Mouse (Mus musculus) stomach, embryonic 14.5 days (tissue): ENCODE data around the gene Hes7. TPM values are rescaled to one million over a fixed set of nuclear protein-coding genes. Genes with fewer than 3 reads are reported as not detected.

Experiments
- ATAC-seq: fragments of 200-750 bp; cut with Nextera tagmentation; 2 replicates; pipeline ENCODE4 v1.8.0; 2017; ENCODE audit warnings: low read depth, moderate TSS enrichment; ENCODE audit not compliant: insufficient number of reproducible peaks, insufficient read depth, low FRiP score
- H3K27ac ChIP-seq: fragments of 300-500 bp; sonication (generic); 2 replicates; pipeline ENCODE4 v1.5.1; 2014; ENCODE audit warnings: mild to moderate bottlenecking, low read length, moderate library complexity, mixed read lengths
- H3K27me3 ChIP-seq: fragments of 300-500 bp; sonication (generic); 2 replicates; pipeline ENCODE4 v1.6.1; 2014; ENCODE audit warnings: low read length, control low read depth, mixed read lengths; ENCODE audit not compliant: control insufficient read depth, insufficient read depth
- H3K36me3 ChIP-seq: fragments of 300-500 bp; sonication (generic); 2 replicates; pipeline ENCODE4 v1.6.1; 2014; ENCODE audit warnings: mild to moderate bottlenecking, control low read depth, low read length, moderate library complexity, mixed read lengths; ENCODE audit not compliant: control insufficient read depth, insufficient read depth
- H3K4me1 ChIP-seq: fragments of 300-500 bp; sonication (generic); 2 replicates; pipeline ENCODE4 v1.6.1; 2014; ENCODE audit warnings: low read length, control low read depth, mixed read lengths; ENCODE audit not compliant: control insufficient read depth, insufficient read depth
- H3K4me2 ChIP-seq: fragments of 300-500 bp; sonication (generic); replicated peaks from 2 replicates; pipeline ENCODE4 v1.6.1; 2014; ENCODE audit warnings: low read depth, low read length, control low read depth
- H3K4me3 ChIP-seq: fragments of 300-500 bp; sonication (generic); 2 replicates; pipeline ENCODE4 v1.5.1; 2014; ENCODE audit warnings: low read depth, low read length, control low read depth
- H3K9ac ChIP-seq: fragments of 300-500 bp; sonication (generic); replicated peaks from 2 replicates; pipeline ENCODE4 v1.6.1; 2014; ENCODE audit warnings: low read depth, mild to moderate bottlenecking, control low read depth, low read length, moderate library complexity, mixed read lengths
- H3K9me3 ChIP-seq: fragments of 300-500 bp; sonication (generic); 2 replicates; pipeline ENCODE4 v1.6.1; 2016; ENCODE audit warnings: low read depth, low read length, control low read depth; ENCODE audit not compliant: control insufficient read depth
- WGBS: fragments of 180-500 bp; shearing (Covaris S2); extraction: QIAGEN DNeasy Blood & Tissue Kit; methylation state at CpG from one replicate; pipeline ENCODE4 v1.1.7; 2014; 5-methylcytosine and 5-hydroxymethylcytosine counted together
- polyA plus RNA-seq: library from polyadenylated mRNA; unstranded; fragments of >200 nt; fragmentation: Nextera tagmentation; extraction: Ambion mirVana; gene quantifications from 2 replicates; pipeline ENCODE4 v1.2.1, GENCODE M21; 2014

Hes7 gene
- polyA plus RNA-seq, 1 experiment from 2014 or later: 0.54 TPM

DNA sequence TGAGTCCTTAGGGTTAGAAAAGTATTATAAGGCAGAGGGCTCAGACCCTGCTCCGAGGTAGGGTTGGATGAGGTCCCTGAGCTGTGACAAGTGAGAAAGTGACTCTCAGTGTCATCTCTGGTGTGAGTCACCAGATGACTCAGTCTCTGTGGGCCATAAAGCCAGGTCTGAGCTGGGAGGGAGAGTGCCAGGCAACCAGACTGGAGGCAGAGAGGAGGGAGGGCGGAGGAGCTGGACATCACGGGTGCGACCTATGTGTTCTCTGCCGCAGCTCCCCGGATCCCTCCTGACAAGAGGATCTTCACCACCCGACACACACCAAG, 17.8 kb upstream of the Hes7 start:
- H3K4me3 ChIP-seq: no peak overlapping the region
- peaks cover 59% of the 10 kb centered on the region for H3K36me3 ChIP-seq
- H3K9ac ChIP-seq: no peak overlapping the region
- no peak overlapping the region for H3K27ac ChIP-seq
- peaks cover 23% of the 10 kb centered on the region for H3K4me1 ChIP-seq
- H3K27me3 ChIP-seq: no peaks in the 10 kb centered on the region
- ATAC-seq: no peak
- 95% methylated on average over 7 of the region's 7 CpGs for WGBS
- H3K4me2 ChIP-seq: no peak overlapping the region
- H3K9me3 ChIP-seq: no peaks in the 10 kb centered on the region

DNA sequence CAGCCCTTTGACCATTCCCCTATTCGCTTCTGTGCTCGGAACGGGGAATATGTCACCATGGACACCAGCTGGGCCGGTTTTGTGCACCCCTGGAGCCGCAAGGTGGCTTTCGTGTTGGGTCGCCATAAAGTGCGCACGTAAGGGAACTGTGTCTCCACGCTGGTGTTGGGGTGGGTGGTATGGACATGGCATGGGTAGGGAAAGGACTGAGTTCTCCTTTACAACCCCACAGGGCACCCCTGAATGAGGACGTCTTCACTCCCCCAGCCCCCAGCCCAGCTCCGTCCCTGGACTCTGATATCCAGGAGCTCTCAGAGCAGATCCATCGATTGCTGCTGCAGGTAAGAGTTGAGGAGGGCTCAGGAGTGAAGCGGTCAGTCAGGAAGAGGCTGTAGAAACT, 17.1 kb upstream of the Hes7 start:
- 94% methylated on average over 14 of the region's 14 CpGs for WGBS
- Histone ChIP-seq H3K27ac (no peak overlapping the region), H3K4me3 (no peak overlapping the region), H3K9ac (no peak overlapping the region), H3K9me3 (no peaks in the 10 kb centered on the region), H3K4me2 (no peak overlapping the region), H3K36me3 (peaks cover 64% of the 10 kb centered on the region), H3K27me3 (no peaks in the 10 kb centered on the region), H3K4me1 (peaks cover 15% of the 10 kb centered on the region)
- ATAC-seq: no peak

DNA sequence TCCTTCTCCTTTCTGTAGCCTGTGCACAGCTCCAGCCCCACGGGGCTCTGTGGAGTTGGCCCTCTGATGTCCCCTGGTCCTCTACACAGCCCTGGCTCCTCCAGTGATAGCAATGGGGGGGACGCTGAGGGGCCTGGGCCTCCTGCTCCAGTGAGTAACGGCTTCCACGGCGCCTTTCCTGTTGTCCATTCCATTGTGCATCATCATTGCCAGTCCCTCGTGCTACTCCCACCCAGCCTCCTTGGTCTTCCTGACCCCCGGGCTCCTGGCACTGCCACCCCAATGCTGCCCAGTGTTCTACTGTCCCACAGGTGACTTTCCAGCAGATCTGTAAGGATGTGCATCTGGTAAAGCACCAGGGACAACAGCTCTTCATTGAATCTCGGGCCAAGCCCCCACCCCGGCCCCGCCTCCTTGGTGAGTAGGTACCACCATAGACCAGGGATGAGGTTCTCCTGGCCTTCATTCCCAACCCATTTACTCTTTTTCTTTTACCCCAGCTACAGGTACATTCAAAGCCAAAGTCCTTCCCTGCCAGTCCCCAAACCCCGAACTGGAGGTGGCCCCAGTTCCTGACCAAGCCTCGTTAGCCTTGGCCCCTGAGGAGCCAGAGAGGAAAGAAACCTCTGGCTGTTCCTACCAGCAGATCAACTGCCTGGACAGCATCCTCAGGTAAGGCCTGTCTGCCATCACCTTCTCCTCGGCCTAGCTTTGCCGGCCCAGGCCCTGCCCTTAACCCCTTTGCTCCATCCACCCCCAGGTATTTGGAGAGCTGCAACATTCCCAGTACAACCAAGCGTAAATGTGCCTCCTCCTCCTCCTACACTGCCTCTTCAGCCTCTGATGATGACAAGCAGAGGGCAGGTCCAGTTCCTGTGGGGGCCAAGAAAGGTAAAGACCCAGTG, 16.4 kb upstream of the Hes7 start:
- Histone ChIP-seq H3K4me1 (peaks cover 10% of the 10 kb centered on the region; the same call in 1 of the 2 replicates), H3K27ac (no peak overlapping the region), H3K27me3 (no peaks in the 10 kb centered on the region), H3K9me3 (no peaks in the 10 kb centered on the region), H3K9ac (no peak overlapping the region), H3K36me3 (peaks cover 70% of the 10 kb centered on the region), H3K4me2 (no peak overlapping the region), H3K4me3 (no peak overlapping the region)
- no peak for ATAC-seq
- WGBS: 91% methylated on average over 15 of the region's 15 CpGs

DNA sequence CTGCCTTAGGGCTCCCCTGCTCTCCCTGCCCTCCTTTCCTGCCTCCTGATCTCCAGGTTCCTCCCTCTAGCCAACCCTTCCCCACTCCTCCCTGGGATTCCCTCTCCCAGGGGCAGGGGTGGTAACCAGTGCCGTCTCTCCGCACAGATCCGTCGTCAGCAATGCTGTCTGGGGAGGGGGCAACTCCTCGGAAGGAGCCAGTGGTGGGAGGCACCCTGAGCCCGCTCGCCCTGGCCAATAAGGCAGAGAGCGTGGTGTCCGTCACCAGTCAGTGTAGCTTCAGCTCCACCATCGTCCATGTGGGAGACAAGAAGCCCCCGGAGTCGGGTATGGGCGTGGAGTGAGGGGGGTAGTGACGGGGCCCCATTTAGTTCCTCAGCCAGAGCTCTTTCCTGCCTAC, 15.7 kb upstream of the Hes7 start:
- no peak for ATAC-seq
- H3K27me3 ChIP-seq: no peaks in the 10 kb centered on the region
- H3K4me2 ChIP-seq: no peak overlapping the region
- H3K27ac ChIP-seq: no peak overlapping the region
- no peak overlapping the region for H3K9ac ChIP-seq
- peaks cover 77% of the 10 kb centered on the region for H3K36me3 ChIP-seq
- H3K9me3 ChIP-seq: no peaks in the 10 kb centered on the region
- peaks cover 6% of the 10 kb centered on the region; the same call in 1 of the 2 replicates for H3K4me1 ChIP-seq
- H3K4me3 ChIP-seq: no peak overlapping the region
- 88% methylated on average over 14 of the region's 14 CpGs for WGBS

DNA sequence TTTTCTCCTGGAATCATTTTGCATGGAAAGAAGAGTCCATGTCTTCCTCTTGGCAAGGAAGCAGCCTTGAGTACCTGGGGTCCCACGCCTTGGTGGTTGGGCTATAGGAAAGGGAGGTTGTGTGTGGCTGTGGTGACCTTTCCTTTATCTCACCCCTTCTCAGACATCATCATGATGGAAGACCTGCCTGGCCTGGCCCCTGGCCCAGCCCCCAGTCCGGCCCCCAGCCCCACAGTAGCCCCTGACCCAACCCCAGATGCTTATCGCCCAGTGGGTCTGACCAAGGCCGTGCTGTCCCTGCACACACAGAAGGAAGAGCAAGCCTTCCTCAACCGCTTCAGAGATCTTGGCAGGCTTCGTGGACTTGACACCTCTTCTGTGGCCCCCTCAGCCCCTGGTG, 15.0 kb upstream of the Hes7 start:
- Histone ChIP-seq H3K4me1 (0 out of 2 replicates have a peak, but pooled peaks cover 5% of the 10 kb centered on the region), H3K27me3 (no peaks in the 10 kb centered on the region), H3K9me3 (no peaks in the 10 kb centered on the region), H3K4me3 (no peak overlapping the region), H3K36me3 (peaks cover 79% of the 10 kb centered on the region), H3K27ac (no peak overlapping the region), H3K4me2 (no peak overlapping the region), H3K9ac (no peak overlapping the region)
- WGBS: 81% methylated on average over 6 of the region's 6 CpGs
- no peak for ATAC-seq

DNA sequence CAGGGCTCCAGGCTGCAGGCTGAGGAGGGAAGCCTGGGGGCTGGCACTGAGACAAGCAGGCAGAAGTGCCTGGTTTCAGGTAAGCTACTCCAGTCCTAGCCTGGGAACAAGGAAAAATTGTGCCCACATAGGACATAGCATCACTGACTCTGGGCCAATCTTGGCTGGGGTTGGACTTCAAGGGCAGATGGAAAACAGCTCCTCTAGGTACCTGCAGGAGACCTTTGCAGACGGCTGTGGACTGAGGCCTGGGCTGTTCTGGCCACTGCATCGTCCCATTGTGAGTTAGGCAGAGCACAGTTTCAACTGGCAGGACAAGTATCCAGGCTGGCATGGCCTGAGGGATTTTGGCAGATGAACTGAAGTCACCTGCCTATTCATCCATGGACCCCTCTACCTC, 14.4 kb upstream of the Hes7 start:
- no peak overlapping the region for H3K4me3 ChIP-seq
- no peaks in the 10 kb centered on the region for H3K9me3 ChIP-seq
- no peak for ATAC-seq
- H3K4me1 ChIP-seq: no peaks in the 10 kb centered on the region
- WGBS: 85% methylated on average over 2 of the region's 2 CpGs
- H3K36me3 ChIP-seq: peaks cover 77% of the 10 kb centered on the region
- no peak overlapping the region for H3K27ac ChIP-seq
- H3K27me3 ChIP-seq: no peaks in the 10 kb centered on the region
- no peak overlapping the region for H3K9ac ChIP-seq
- no peak overlapping the region for H3K4me2 ChIP-seq

DNA sequence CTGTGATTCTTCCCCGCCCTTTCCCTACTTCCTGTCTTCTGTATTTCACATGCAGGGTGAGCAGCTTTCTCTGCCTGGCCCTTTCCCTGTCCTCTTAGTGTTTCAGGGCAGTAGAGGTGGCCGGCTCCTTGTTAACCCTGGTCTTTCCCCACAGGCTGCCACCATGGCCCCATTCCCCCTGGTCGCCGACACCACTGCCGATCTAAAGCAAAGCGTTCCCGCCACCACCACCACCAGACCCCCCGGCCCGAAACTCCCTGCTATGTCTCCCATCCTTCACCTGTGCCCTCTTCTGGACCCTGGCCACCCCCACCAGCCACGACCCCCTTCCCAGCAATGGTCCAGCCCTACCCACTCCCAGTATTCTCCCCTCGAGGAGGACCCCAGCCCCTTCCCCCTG, 13.9 kb upstream of the Hes7 start:
- Histone ChIP-seq H3K9ac (no peak overlapping the region), H3K4me1 (no peaks in the 10 kb centered on the region), H3K4me2 (no peak overlapping the region), H3K36me3 (peaks cover 72% of the 10 kb centered on the region), H3K27ac (no peak overlapping the region), H3K27me3 (no peaks in the 10 kb centered on the region), H3K4me3 (no peak overlapping the region), H3K9me3 (no peaks in the 10 kb centered on the region)
- ATAC-seq: no peak
- 92% methylated on average over 11 of the region's 11 CpGs for WGBS

DNA sequence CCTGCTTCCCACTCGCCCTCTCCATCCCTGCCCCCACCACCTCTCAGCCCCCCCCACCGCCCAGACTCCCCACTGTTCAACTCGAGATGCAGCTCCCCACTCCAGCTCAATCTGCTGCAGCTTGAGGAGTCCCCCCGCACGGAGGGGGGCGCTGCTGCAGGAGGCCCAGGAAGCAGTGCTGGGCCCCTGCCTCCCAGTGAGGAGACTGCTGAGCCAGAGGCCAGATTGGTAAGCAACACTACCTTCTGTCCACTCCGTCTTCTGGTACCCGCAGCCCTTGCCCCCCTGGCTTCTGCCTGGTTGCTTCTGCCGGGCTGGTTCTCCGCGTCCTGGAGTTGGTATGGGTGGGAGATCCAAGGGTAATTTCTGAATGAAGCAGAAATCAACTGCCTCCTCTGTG, 13.4 kb upstream of the Hes7 start:
- Histone ChIP-seq H3K4me3 (no peak overlapping the region), H3K4me1 (no peaks in the 10 kb centered on the region), H3K9me3 (no peaks in the 10 kb centered on the region), H3K4me2 (no peak overlapping the region), H3K36me3 (peaks cover 68% of the 10 kb centered on the region), H3K9ac (no peak overlapping the region), H3K27me3 (no peaks in the 10 kb centered on the region), H3K27ac (no peak overlapping the region)
- 81% methylated on average over 11 of the region's 11 CpGs for WGBS
- no peak for ATAC-seq

DNA sequence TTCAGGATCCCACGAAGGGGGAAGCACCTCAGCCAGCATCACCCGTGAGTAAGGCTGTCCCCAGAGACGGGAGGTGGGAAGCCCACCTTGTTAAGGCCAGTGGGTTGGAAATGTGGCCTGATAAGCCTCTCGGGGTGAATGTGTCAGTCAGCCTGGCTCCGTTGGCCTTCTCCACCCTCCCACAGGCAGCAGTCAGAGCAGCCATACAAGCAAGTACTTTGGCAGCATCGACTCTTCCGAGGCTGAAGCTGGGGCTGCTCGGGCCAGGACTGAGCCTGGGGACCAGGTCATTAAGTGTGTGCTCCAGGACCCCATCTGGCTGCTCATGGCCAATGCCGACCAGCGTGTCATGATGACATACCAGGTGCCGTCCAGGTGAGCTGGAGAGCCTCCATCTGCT, 12.5 kb upstream of the Hes7 start:
- Histone ChIP-seq H3K9ac (no peak overlapping the region), H3K36me3 (peaks cover 59% of the 10 kb centered on the region), H3K4me1 (no peaks in the 10 kb centered on the region), H3K27me3 (no peaks in the 10 kb centered on the region), H3K27ac (no peak overlapping the region), H3K4me3 (no peak overlapping the region), H3K4me2 (no peak overlapping the region), H3K9me3 (no peaks in the 10 kb centered on the region)
- 87% methylated on average over 11 of the region's 11 CpGs for WGBS
- ATAC-seq: no peak
